Mouse (Mus musculus) MEL (cell line): ENCODE data around the gene Nlrc3. TPM values are rescaled to one million over a fixed set of nuclear protein-coding genes. Genes with fewer than 3 reads are reported as not detected.

Experiments
- DNase-seq: peaks from one replicate; pipeline ENCODE4 v3.0.0; 2011; ENCODE audit warnings: low read depth, low spot score
- H3K27ac ChIP-seq: 2 replicates; pipeline ENCODE4 v1.5.1; 2012; ENCODE audit warnings: low read depth, mild to moderate bottlenecking, control low read depth, low read length, moderate library complexity; ENCODE audit not compliant: control insufficient read depth
- H3K27me3 ChIP-seq, 2 experiments: fragments of 150-350 bp in 1 of 2; sonication (generic) in 1 of 2; 2 replicates each; pipeline ENCODE4 v1.6.1; 2012; ENCODE audit warnings: low read length in 2 of 2, mild to moderate bottlenecking in 2 of 2, improper control_type of control experiment in 1 of 2, moderate library complexity in 1 of 2; ENCODE audit not compliant: insufficient read depth in 2 of 2, control insufficient read depth in 1 of 2
- H3K36me3 ChIP-seq, 2 experiments: 2 replicates each; pipeline ENCODE4 v1.6.1; 2012 to 2014; ENCODE audit warnings: low read length in 2 of 2, improper control_type of control experiment in 1 of 2, inconsistent platforms in 1 of 2, mild to moderate bottlenecking in 1 of 2; ENCODE audit not compliant: insufficient read depth in 2 of 2, control insufficient read depth in 1 of 2
- H3K4me1 ChIP-seq, 2 experiments: fragments of 150-350 bp in 1 of 2; sonication (generic) in 1 of 2; 2 replicates each; pipeline ENCODE4 v1.6.1; 2012; ENCODE audit warnings: low read length in 2 of 2, improper control_type of control experiment in 1 of 2, mild to moderate bottlenecking in 1 of 2; ENCODE audit not compliant: insufficient read depth in 2 of 2, control insufficient read depth in 1 of 2
- H3K4me3 ChIP-seq, 2 experiments: fragments of 150-350 bp in 1 of 2; sonication (generic) in 1 of 2; 2 replicates each; pipeline ENCODE4 v1.5.1; 2012; ENCODE audit warnings: low read depth in 2 of 2, low read length in 2 of 2, mild to moderate bottlenecking in 2 of 2, moderate library complexity in 2 of 2, control low read depth in 1 of 2, improper control_type of control experiment in 1 of 2; ENCODE audit not compliant: control insufficient read depth in 1 of 2, insufficient read depth in 1 of 2
- H3K79me2 ChIP-seq: 2 replicates; pipeline ENCODE4 v1.6.1; 2012; ENCODE audit warnings: mild to moderate bottlenecking, low read length, moderate library complexity; ENCODE audit not compliant: control insufficient read depth, poor library complexity, insufficient read depth
- H3K9ac ChIP-seq: 2 replicates; pipeline ENCODE4 v1.6.1; 2012; ENCODE audit warnings: low read depth, mild to moderate bottlenecking, control low read depth, low read length, moderate library complexity; ENCODE audit not compliant: control insufficient read depth, poor library complexity, severe bottlenecking
- H3K9me3 ChIP-seq: fragments of 150-350 bp; sonication (generic); replicated peaks from 2 replicates; pipeline ENCODE4 v1.6.1; 2012; ENCODE audit warnings: mild to moderate bottlenecking, low read length, improper control_type of control experiment, moderate library complexity; ENCODE audit not compliant: insufficient read depth
- BHLHE40 ChIP-seq: IDR thresholded peaks from 2 replicates; pipeline ENCODE4 v1.6.1; 2012; ENCODE audit warnings: low read depth, mild to moderate bottlenecking, inconsistent platforms, low read length, improper control_type of control experiment, borderline replicate concordance
- CHD1 ChIP-seq: IDR thresholded peaks from 2 replicates; pipeline ENCODE4 v1.6.1; 2012; ENCODE audit warnings: low read depth, mild to moderate bottlenecking, inconsistent platforms, low read length, improper control_type of control experiment
- CHD2 ChIP-seq: IDR thresholded peaks from 2 replicates; pipeline ENCODE4 v1.6.1; 2011; ENCODE audit warnings: low read length, improper control_type of control experiment
- E2F4 ChIP-seq: IDR thresholded peaks from 2 replicates; pipeline ENCODE4 v1.6.1; 2011; ENCODE audit warnings: low read depth, low read length, improper control_type of control experiment, borderline replicate concordance
- ELF1 ChIP-seq: IDR thresholded peaks from 2 replicates; pipeline ENCODE4 v1.6.1; 2014; ENCODE audit warnings: low read depth, mild to moderate bottlenecking, inconsistent platforms, low read length, improper control_type of control experiment, moderate library complexity
- ETS1 ChIP-seq: IDR thresholded peaks from 2 replicates; pipeline ENCODE4 v1.6.1; 2012; ENCODE audit warnings: low read depth, mild to moderate bottlenecking, inconsistent platforms, low read length, improper control_type of control experiment, moderate library complexity
- GABPA ChIP-seq: IDR thresholded peaks from 2 replicates; pipeline ENCODE4 v1.6.1; 2012; ENCODE audit warnings: low read depth, mild to moderate bottlenecking, inconsistent platforms, low read length, improper control_type of control experiment, moderate library complexity
- HCFC1 ChIP-seq: IDR thresholded peaks from 2 replicates; pipeline ENCODE4 v1.6.1; 2012; ENCODE audit warnings: low read depth, mild to moderate bottlenecking, inconsistent platforms, low read length, improper control_type of control experiment, moderate library complexity
- JUND ChIP-seq: IDR thresholded peaks from 2 replicates; pipeline ENCODE4 v1.6.1; 2011; ENCODE audit warnings: low read depth, mild to moderate bottlenecking, improper control_type of control experiment, low read length
- KAT2A ChIP-seq: conservative IDR thresholded peaks from 2 replicates; pipeline ENCODE4 v1.6.1; 2012; ENCODE audit warnings: low read depth, low read length, improper control_type of control experiment, inconsistent platforms
- MXI1 ChIP-seq: IDR thresholded peaks from 2 replicates; pipeline ENCODE4 v1.6.1; 2011; ENCODE audit warnings: mild to moderate bottlenecking, low read depth, low read length, improper control_type of control experiment
- NRF1 ChIP-seq: IDR thresholded peaks from 2 replicates; pipeline ENCODE4 v1.6.1; 2014; ENCODE audit warnings: low read depth, mild to moderate bottlenecking, inconsistent platforms, low read length, improper control_type of control experiment, moderate library complexity; ENCODE audit not compliant: poor library complexity, insufficient read depth, severe bottlenecking
- POLR2A ChIP-seq, 2 experiments: IDR thresholded peaks; 2 replicates each; pipeline ENCODE4 v1.6.1; 2011 to 2012; ENCODE audit warnings: low read length in 2 of 2, mild to moderate bottlenecking in 2 of 2, control low read depth in 1 of 2, improper control_type of control experiment in 1 of 2, low read depth in 1 of 2, moderate library complexity in 1 of 2; ENCODE audit not compliant: control insufficient read depth in 1 of 2, insufficient read depth in 1 of 2, poor library complexity in 1 of 2
- POLR2AphosphoS2 ChIP-seq: IDR thresholded peaks from 2 replicates; pipeline ENCODE4 v1.6.1; 2011; ENCODE audit warnings: low read length, improper control_type of control experiment
- RAD21 ChIP-seq: IDR thresholded peaks from 2 replicates; pipeline ENCODE4 v1.6.1; 2011; ENCODE audit warnings: mild to moderate bottlenecking, low read depth, low read length, improper control_type of control experiment
- SIN3A ChIP-seq: IDR thresholded peaks from 2 replicates; pipeline ENCODE4 v1.6.1; 2012; ENCODE audit warnings: low read length, improper control_type of control experiment, inconsistent platforms
- SMC3 ChIP-seq: IDR thresholded peaks from 2 replicates; pipeline ENCODE4 v1.6.1; 2011; ENCODE audit warnings: low read depth, low read length, improper control_type of control experiment
- TAL1 ChIP-seq: IDR thresholded peaks from 2 replicates; pipeline ENCODE4 v1.6.1; 2012; ENCODE audit warnings: mild to moderate bottlenecking, inconsistent platforms, low read length, moderate library complexity, mixed read lengths
- TBP ChIP-seq: IDR thresholded peaks from 2 replicates; pipeline ENCODE4 v1.8.0; 2011; ENCODE audit warnings: low read depth, low read length, improper control_type of control experiment
- TCF12 ChIP-seq: IDR thresholded peaks from 2 replicates; pipeline ENCODE4 v1.6.1; 2014; ENCODE audit warnings: low read depth, mild to moderate bottlenecking, inconsistent platforms, low read length, improper control_type of control experiment, moderate library complexity
- UBTF ChIP-seq: IDR thresholded peaks from 2 replicates; pipeline ENCODE4 v1.6.1; 2012; ENCODE audit warnings: low read depth, mild to moderate bottlenecking, inconsistent platforms, low read length, improper control_type of control experiment, moderate library complexity, borderline replicate concordance; ENCODE audit not compliant: insufficient read depth
- USF1 ChIP-seq: IDR thresholded peaks from 2 replicates; pipeline ENCODE4 v1.6.1; 2014; ENCODE audit warnings: low read depth, mild to moderate bottlenecking, inconsistent platforms, low read length, improper control_type of control experiment, moderate library complexity
- USF2 ChIP-seq, 2 experiments: IDR thresholded peaks; 2 replicates each; pipeline ENCODE4 v1.6.1; 2011 to 2012; ENCODE audit warnings: improper control_type of control experiment in 2 of 2, low read length in 2 of 2, borderline replicate concordance in 1 of 2, inconsistent platforms in 1 of 2, low read depth in 1 of 2, mild to moderate bottlenecking in 1 of 2; ENCODE audit not compliant: insufficient read depth in 1 of 2
- ZC3H11A ChIP-seq: IDR thresholded peaks from 2 replicates; pipeline ENCODE4 v1.6.1; 2012; ENCODE audit warnings: low read depth, mild to moderate bottlenecking, inconsistent platforms, low read length, improper control_type of control experiment
- ZKSCAN1 ChIP-seq: IDR thresholded peaks from 2 replicates; pipeline ENCODE4 v1.6.1; 2012; ENCODE audit warnings: low read depth, mild to moderate bottlenecking, inconsistent platforms, low read length, improper control_type of control experiment, moderate library complexity
- ZMIZ1 ChIP-seq: IDR thresholded peaks from 2 replicates; pipeline ENCODE4 v1.6.1; 2012; ENCODE audit warnings: low read depth, mild to moderate bottlenecking, inconsistent platforms, low read length, improper control_type of control experiment, moderate library complexity
- polyA plus RNA-seq, 2 experiments: library from polyadenylated mRNA; stranded (reverse) in 1 of 2; unstranded in 1 of 2; fragments of >175 nt in 1 of 2; fragments of >200 nt in 1 of 2; gene quantifications; 2 replicates each; pipeline versions ENCODE4 v1.2.1 to v1.2.4; 2012; ENCODE audit warnings: low replicate concordance in 2 of 2, low read depth in 1 of 2; ENCODE audit not compliant: insufficient read length in 2 of 2, insufficient read depth in 1 of 2, missing spikeins in 1 of 2
- total RNA-seq: library from RNA; depleted of rRNA; stranded (reverse); fragments of 300-350 nt; gene quantifications from 2 replicates; pipeline ENCODE4 v1.2.3, GENCODE M21; 2012

Nlrc3 gene
- total and polyA plus RNA-seq, 3 experiments, result 0.46 to 0.77 TPM; not detected in 1

- TF ChIP-seq KAT2A (no peak; the same call in 1 of the 2 replicates), E2F4 (peak; percentile 66), BHLHE40 (no peak), TAL1 (no peak), TBP (peak; percentile 92), ZMIZ1 (peak; percentile 46; the same call in 1 of the 2 replicates), NRF1 (peak; percentile 77), USF2 (IDR thresholded peaks at IDR 0.05; ENCODE audit: borderline replicate concordance in 1 of 2, insufficient read depth in 1 of 2, low read depth in 1 of 2, low read length in 2 of 2) (no peak), SIN3A (peak; percentile 96)
Measured at GRCm38 (mm10) chr16:3908537-3909111, 67.8 kb downstream of the Nlrc3 start, which contains the start of the genes 1700037C18Rik and Cluap1 (continued).

GRCm38 (mm10) chr16:3907471-3907870, 69.0 kb downstream of the Nlrc3 start:
- H3K79me2 ChIP-seq, result peaks cover 13% of the 10 kb centered on the region
- TF ChIP-seq SIN3A (no peak), ZC3H11A (no peak), NRF1 (no peak), E2F4 (no peak), CHD2 (no peak), JUND (no peak), BHLHE40 (no peak), KAT2A (no peak), RAD21 (no peak), USF1 (no peak), POLR2AphosphoS2 (no peak), ELF1 (no peak)
- no peak for DNase-seq
- H3K36me3 ChIP-seq, result peaks cover 5 to 8% of the 10 kb centered on the region in 2 experiments
- no peak overlapping the region for H3K9ac ChIP-seq
- H3K27ac ChIP-seq, result no peak overlapping the region
- no peaks in the 10 kb centered on the region for H3K27me3 ChIP-seq
- H3K4me1 ChIP-seq, result peaks cover 0 to 3% of the 10 kb centered on the region in 2 experiments; a peak in 1 of 4 replicates
- H3K9me3 ChIP-seq, result no peaks in the 10 kb centered on the region
- no peak overlapping the region for H3K4me3 ChIP-seq

- peaks cover 0 to 14% of the 10 kb centered on the region in 2 experiments; a peak in 3 of 4 replicates for H3K4me1 ChIP-seq
- H3K36me3 ChIP-seq, result peaks cover 7 to 13% of the 10 kb centered on the region in 2 experiments
- H3K9me3 ChIP-seq, result no peaks in the 10 kb centered on the region
- DNase-seq, result no peak
- H3K9ac ChIP-seq, result no peak overlapping the region
- H3K4me3 ChIP-seq, result no peak overlapping the region
- 0 out of 2 replicates have a peak, but pooled peaks cover 2% of the 10 kb centered on the region for H3K79me2 ChIP-seq
- no peak overlapping the region for H3K27ac ChIP-seq
- no peaks in the 10 kb centered on the region for H3K27me3 ChIP-seq
- TF ChIP-seq SIN3A (no peak), MXI1 (no peak), USF2 (IDR thresholded peaks at IDR 0.05; ENCODE audit: borderline replicate concordance in 1 of 2, insufficient read depth in 1 of 2, low read depth in 1 of 2, low read length in 2 of 2) (no peak), CHD1 (no peak), KAT2A (no peak), HCFC1 (no peak), POLR2A (IDR thresholded peaks at IDR 0.05; ENCODE audit: control insufficient read depth in 1 of 2, insufficient read depth in 1 of 2, low read depth in 1 of 2, low read length in 2 of 2, poor library complexity in 1 of 2) (no peak), ETS1 (no peak), USF1 (no peak), ZC3H11A (no peak), SMC3 (no peak), TBP (no peak), BHLHE40 (no peak), RAD21 (no peak), ZKSCAN1 (no peak), GABPA (no peak), TCF12 (no peak), ZMIZ1 (no peak), UBTF (no peak)
Measured at GRCm38 (mm10) chr16:3896553-3896952, 79.9 kb downstream of the Nlrc3 start.
